Mouse (Mus musculus) left cerebral cortex, adult 2 months (tissue): ENCODE results near the gene Fam207a. TPM values are rescaled to one million over a fixed set of nuclear protein-coding genes. Genes with fewer than 3 reads are reported as not detected.

ENCODE experiments used
- DNase-seq, 2 experiments: peaks; one replicate each; pipeline ENCODE4 v3.0.0; 2021 to 2022; ENCODE audit warnings: low spot score in 2 of 2, mixed read lengths in 1 of 2; ENCODE audit errors: extremely low spot score in 1 of 2
- H3K27ac ChIP-seq: fragments of 200-600 bp; 2 replicates; pipeline ENCODE4 v1.8.1; 2022
- H3K4me3 ChIP-seq: fragments of 200-600 bp; 2 replicates; pipeline ENCODE4 v1.8.1; 2022
- CTCF ChIP-seq: fragments of 200-600 bp; IDR thresholded peaks from 2 replicates; pipeline ENCODE4 v1.8.1; 2022; ENCODE audit warnings: antibody characterized with exemption, mild to moderate bottlenecking, moderate library complexity
- intact Hi-C: fragments of 180-260 bp; cut with DNase I; formaldehyde crosslinking; loops from one replicate; pipeline ENCODE4 v1.15.1; 2025
- total RNA-seq, 2 experiments: library from RNA; stranded (reverse); gene quantifications; 2 replicates each; pipeline ENCODE4 v1.2.3; 2021

Fam207a gene
- total RNA-seq, 2 experiments from 2014 or later = 32.6 to 35.7 TPM

DNA sequence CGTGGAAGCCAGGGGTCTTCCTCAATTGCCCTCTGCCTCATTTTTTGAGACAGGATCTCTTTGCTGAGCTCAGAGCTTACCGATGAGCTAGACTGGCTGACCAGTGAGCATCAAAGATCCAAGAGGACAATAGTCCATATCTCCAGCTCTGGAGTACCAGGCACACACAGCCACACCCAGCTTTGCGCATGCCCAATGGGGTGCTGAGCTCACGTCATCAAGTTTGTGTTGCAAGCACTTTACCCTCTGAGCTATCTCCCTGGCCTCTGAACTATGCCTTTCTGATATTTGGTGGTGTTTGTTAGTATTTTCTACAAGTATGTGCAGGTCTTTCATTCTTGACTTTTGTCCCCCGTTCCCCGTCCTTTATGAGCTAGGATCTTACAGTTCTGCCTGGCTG lies 13.0 kb upstream of the Fam207a start:
- no peak for DNase-seq
- Histone ChIP-seq H3K4me3 (no peak overlapping the region), H3K27ac (no peak overlapping the region)
- TF ChIP-seq CTCF = no peak
- intact Hi-C loops = no loop called here

DNA sequence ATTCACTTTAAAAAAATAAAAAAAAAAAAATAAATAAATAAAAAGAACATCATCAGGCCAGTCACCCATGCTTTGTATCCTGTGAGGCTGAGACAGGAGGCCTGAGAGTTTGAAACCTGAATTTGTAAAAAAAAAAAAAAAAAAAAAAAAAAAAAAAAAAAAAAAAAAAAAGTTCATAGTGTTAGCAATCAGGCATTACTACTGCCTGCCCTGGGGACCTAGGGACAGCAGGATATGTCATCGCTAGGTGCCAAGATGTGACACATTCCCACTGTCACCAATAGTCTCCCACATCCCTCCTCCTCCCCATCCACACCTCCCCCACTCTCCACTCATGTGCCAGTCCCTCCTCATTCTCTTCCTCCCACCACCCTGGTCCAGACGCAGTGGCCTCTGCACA lies 10.9 kb upstream of the Fam207a start:
- intact Hi-C loops = no loop called here
- no peak for DNase-seq
- no peak for TF ChIP-seq CTCF
- Histone ChIP-seq H3K4me3 (no peak overlapping the region), H3K27ac (no peak overlapping the region)

- intact Hi-C loops = loop anchor here (5.0 kb wide), 1 partner anchor 34 kb away; no protein-coding TSS in a partner anchor
- Histone ChIP-seq H3K27ac (no peak overlapping the region), H3K4me3 (no peak overlapping the region)
- no peak for DNase-seq
- TF ChIP-seq CTCF = no peak
Observed at GRCm38 (mm10) chr10:77523321-77523720, 7.7 kb upstream of the Fam207a start.

DNA sequence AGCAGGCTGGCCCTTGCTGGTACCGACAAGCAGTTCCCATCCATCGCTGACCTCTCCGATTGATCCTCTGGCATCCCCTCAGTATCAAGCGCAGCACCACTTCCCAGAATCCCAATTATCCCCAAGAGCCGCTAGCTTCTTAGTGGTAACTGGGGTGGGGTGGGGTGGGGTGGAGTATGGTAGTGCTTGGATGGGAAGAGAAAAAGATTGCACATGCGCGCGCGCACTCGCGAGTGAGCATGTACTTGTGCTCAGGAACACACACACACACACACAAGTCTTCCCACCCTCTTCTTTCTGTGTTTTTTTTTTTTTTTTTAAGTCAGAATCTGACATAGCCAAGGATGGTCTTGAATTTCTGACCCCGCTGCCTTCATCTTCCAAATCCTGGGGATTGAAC lies 7.2 kb upstream of the Fam207a start:
- Histone ChIP-seq H3K4me3 (peak overlapping the region; percentile 27), H3K27ac (no peak overlapping the region)
- intact Hi-C loops = loop anchor here (5.0 kb wide), 1 partner anchor 35 kb away; no protein-coding TSS in a partner anchor
- TF ChIP-seq CTCF = no peak
- DNase-seq = no peak

DNA sequence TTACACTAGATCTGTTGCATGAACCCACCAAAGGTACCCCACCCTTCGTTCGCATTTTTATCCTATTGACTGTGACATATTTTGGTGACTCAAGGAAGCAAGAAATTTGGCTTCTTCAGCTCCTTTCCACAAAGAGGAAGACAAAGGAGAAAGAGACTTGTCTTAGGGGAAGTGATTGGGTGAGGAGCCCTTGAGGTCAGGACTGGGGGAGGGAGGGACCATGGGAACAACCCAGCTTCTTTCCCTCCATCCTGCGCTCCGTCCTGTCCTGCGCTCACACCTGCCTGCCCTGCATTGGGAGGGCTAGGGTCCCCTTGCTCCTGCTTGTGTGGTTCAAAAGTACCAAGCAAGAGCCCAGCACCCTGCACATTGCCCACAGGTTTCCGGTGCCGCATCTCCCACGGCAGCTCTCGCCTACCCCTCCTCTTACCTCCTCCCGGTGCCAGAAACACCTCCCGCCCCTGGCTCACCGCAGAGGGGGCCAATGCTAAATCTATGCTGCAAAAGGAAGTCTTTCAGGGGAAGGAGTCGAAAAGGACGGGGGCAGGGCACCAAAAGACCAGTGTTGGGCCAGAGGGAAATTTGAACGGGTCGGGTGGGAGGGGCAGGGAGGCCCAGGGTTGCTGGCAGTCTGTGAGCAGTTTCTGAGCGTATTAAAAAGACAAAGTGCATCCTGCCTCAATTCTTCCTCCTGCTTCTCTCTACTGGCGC lies 6.6 kb upstream of the Fam207a start:
- Histone ChIP-seq H3K27ac (no peak overlapping the region), H3K4me3 (peak overlapping the region; percentile 27)
- intact Hi-C loops = loop anchor here (5.0 kb wide), 1 partner anchor 35 kb away; no protein-coding TSS in a partner anchor
- no peak for TF ChIP-seq CTCF
- no peak for DNase-seq

DNA sequence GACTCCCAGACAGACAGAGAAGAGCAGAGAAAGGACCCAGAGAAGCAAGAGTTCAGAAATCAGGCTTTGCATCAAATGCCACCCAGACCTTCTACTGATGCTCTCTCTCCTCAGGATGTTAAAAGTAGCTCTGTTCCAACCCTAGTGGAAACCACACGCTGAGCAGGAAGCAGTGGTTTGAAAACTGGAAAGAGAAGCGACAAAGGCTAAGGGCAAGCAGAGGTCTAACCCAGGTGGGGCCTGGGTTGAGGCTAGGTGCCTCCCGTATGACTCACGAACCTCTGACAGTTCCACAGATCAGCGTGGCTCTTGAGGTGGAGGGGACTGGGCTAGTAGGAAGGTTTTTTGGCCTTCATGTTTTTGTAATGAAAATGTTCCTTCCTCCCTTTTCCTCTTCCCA lies 4.9 kb upstream of the Fam207a start:
- DNase-seq = no peak
- no peak for TF ChIP-seq CTCF
- intact Hi-C loops = loop anchor here (5.0 kb wide), 1 partner anchor 37 kb away; no protein-coding TSS in a partner anchor

DNA sequence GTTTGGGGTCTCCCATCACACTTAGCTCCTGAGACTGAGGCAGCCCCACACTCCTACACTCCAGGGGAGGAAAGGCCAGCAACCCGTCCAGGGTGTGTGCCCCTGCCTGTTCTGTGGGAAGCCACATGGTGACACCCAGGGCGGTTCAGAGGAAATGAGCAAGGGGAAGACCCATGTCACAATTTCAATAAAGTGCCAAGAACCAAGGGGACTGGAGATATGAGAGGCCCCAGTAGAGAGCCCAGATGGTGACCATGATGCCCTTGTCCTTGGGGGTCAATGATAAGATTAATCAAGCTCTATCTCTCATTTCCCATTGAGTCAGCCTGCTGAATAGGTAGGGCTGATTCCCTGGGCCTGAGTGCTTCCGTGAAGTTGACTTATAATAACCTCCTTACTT lies 3.6 kb upstream of the Fam207a start:
- no peak overlapping the region for H3K4me3 ChIP-seq
- intact Hi-C loops = loop anchor here (5.0 kb wide), 3 partner anchors 63 to 358 kb away; partner anchors contain the start of genes Pttg1ip and Ube2g2
- no peak for TF ChIP-seq CTCF
- DNase-seq = no peak
- no peak overlapping the region for H3K27ac ChIP-seq

More for the DNA sequence above, 4.9 kb upstream of the Fam207a start:
- no peak overlapping the region for H3K4me3 ChIP-seq
- H3K27ac ChIP-seq = no peak overlapping the region

DNA sequence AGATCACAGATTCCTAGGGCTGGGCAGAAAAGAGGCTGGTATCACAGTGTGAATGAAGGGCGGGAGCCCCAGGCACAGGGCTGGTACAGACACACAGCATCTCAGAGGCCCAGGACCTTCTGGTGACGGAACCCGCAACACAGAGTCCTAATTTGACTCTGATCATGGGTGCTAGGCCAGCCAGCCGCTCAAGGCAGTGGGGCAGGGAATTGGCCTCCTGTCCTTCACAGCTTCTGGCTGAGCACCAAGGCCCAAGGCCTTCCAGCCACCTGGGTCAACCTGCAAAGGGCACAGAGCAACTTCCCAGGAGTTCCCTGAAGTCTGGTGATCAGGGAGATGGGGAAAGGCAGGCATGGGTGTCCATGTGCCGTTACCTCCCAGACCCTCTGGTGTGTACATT lies 2.2 kb upstream of the Fam207a start:
- no peak for DNase-seq
- Histone ChIP-seq H3K27ac (no peak overlapping the region), H3K4me3 (no peak overlapping the region)
- TF ChIP-seq CTCF = no peak
- intact Hi-C loops = loop anchor here (1.0 to 5.0 kb wide), 4 partner anchors 48 to 360 kb away; partner anchors contain the start of genes Pttg1ip and Ube2g2

- H3K27ac ChIP-seq = no peak overlapping the region
- TF ChIP-seq CTCF = peak; percentile 82
- peak; percentile 64 to 75 for DNase-seq
- intact Hi-C loops = loop anchor here (1.0 to 5.0 kb wide), 4 partner anchors 49 to 360 kb away; partner anchors contain the start of genes Pttg1ip and Ube2g2
- H3K4me3 ChIP-seq = no peak overlapping the region
Observed at GRCm38 (mm10) chr10:77517066-77517620, 1.6 kb upstream of the Fam207a start.

- no peak for DNase-seq
- TF ChIP-seq CTCF = no peak
- H3K4me3 ChIP-seq = peak overlapping the region; percentile 83
- peak overlapping the region; percentile 80 for H3K27ac ChIP-seq
- intact Hi-C loops = loop anchor here (5.0 kb wide), 3 partner anchors 66 to 361 kb away; partner anchors contain the start of genes Pttg1ip and Ube2g2
Observed at GRCm38 (mm10) chr10:77516379-77516951, 880 bp upstream of the Fam207a start.

GRCm38 (mm10) chr10:77510225-77510982 lies 5.2 kb downstream of the Fam207a start:
- TF ChIP-seq CTCF = no peak
- intact Hi-C loops = no loop called here
- no peak overlapping the region for H3K4me3 ChIP-seq
- no peak for DNase-seq
- peak overlapping the region; percentile 47; the same call in 1 of the 2 replicates for H3K27ac ChIP-seq
